Mouse (Mus musculus) adrenal gland, postnatal 14 days (tissue): ENCODE measurements around the gene Gm2000. TPM values are rescaled to one million over a fixed set of nuclear protein-coding genes. Genes with fewer than 3 reads are reported as not detected.
"Not testable (repeated sequence)": the region's sequence is repeated elsewhere in the genome, so short reads cannot be mapped to it uniquely, and the experiment has no call there.

Source experiments
- DNase-seq: peaks from one replicate; pipeline ENCODE4 v3.0.0; 2021; ENCODE audit warnings: mixed read lengths
- long read RNA-seq, 2 experiments: library from polyadenylated mRNA; stranded (forward); transcript quantifications; one replicate each; pipeline ENCODE4 v2.0.0; 2021
- total RNA-seq: library from RNA; stranded (reverse); gene quantifications from 2 replicates; pipeline ENCODE4 v1.2.3, GENCODE M21; 2021

The Gm2000 gene
- total RNA-seq, result 602 and 698 TPM in 2 replicates
- long read RNA-seq, experiment 1, transcript Gm2000-201 (1 exons, 445 nt), result major isoform, 81 of 81 reads
- long read RNA-seq, experiment 1, partial matches to known transcripts, result 0 of 81 reads
- long read RNA-seq, experiment 1, other reads (novel, unspliced or antisense), result 0 of 81 reads
- long read RNA-seq, experiment 2, transcript Gm2000-201 (1 exons, 445 nt), result major isoform, 83 of 83 reads
- long read RNA-seq, experiment 2, partial matches to known transcripts, result 0 of 83 reads
- long read RNA-seq, experiment 2, other reads (novel, unspliced or antisense), result 0 of 83 reads

DNA sequence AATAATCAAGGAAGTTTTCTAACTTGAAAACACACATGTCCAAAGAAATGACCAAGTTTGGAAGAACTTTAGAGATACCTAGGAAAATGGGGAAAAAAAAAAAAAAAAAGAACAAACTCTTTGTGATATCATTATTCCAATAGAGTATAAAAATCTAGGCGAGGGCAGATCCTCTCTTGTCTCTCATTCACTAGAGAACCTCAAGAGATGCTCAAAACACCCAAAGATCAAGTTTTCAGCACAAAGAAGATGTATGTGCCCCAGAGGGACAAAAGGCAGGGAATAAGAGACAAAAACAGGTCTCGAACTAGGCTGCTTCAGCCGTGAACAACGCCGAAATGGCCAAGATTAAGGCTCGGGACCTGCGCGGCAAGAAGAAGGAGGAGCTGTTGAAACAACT, at the start of gene Gm2000:
Gene Gm2000 (plus strand): TSS at position 301 of the 400 bp plus-strand sequence.
- no peak for DNase-seq

- no peak for DNase-seq
These were observed 42.7 kb upstream of the Gm2000 start for GRCm38 (mm10) chr1:156323126-156323525.

DNA sequence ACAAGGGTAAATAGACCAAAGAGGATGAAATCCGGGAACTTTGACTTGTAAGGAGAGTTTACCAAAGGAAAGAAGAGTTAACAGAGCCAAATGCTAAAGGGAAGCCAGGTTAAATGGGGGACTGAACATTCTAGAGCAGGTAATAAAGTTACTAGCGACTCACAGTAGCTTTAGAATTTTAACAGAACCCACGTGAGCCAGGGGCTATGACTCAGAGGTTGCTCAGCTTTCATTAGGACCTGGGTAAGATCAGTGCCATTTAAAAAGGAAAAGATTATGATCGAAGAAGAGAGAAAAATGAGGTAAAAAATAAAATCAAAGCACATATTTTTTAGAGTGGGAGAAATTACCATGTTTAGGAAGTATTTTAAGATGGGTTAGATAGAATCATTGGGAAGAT, 25.0 kb upstream of the Gm2000 start:
- DNase-seq, result no peak

- DNase-seq, result no peak
These were observed 21.4 kb upstream of the Gm2000 start for GRCm38 (mm10) chr1:156344433-156344832.

GRCm38 (mm10) chr1:156345633-156346032, 20.2 kb upstream of the Gm2000 start:
- DNase-seq, result no peak

DNA sequence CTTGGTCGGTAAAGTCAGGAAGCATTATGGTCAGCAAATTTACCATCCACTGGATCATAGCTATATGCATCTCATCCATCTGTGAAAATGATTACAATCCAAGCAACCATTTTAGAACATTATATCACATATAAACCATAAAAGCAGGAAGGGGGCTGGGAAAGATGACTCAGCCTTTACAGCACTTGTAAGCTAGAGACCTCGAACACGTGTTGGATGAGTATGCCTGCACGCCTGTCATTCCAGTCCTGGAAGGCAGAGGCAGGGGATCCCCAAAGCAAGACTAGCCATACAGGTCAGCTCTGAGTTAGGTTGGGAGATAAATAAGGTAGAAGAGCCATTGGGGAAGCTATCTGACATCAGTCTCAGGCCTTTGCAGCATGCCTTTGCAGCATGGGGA, 16.8 kb upstream of the Gm2000 start:
- DNase-seq, result no peak

DNA sequence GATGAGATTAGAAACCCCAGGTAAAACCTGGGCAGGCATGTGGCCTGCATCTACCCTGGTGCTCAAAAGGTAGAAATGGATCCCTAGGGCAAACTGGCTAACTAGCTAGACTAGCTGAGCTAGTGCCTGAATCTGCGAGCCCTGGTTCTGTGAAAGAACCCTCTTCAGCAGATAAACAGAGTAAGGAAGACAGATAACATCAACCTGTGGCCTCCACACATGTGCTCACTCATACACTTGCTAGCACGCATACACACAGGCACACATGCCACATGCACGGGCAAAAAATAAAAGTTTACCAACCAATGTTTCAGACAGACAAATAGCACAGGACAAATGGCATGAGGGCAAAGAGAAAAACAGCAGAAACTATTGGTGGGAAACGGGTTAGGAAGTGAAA, 15.4 kb upstream of the Gm2000 start:
- DNase-seq, result no peak

DNA sequence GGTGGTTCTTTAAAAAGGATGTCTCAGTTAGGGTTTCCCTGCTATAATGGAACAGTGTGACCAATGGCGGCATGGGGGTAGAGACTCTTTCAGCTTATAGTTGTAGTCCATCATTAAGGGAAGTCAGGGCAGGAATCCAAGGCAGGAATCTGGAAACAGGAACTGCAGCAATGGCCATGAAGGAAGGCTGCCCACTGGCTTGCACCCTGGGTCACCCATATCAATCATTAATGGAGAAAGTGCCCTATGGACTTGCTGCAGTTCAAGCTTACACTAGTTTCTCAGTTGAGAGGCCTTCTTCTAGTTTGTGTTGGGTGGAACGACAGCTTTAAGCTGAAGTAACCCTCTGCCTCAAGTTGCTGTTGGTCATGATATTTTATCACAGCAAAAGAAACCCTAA, 13.4 kb upstream of the Gm2000 start:
- no peak for DNase-seq

DNA sequence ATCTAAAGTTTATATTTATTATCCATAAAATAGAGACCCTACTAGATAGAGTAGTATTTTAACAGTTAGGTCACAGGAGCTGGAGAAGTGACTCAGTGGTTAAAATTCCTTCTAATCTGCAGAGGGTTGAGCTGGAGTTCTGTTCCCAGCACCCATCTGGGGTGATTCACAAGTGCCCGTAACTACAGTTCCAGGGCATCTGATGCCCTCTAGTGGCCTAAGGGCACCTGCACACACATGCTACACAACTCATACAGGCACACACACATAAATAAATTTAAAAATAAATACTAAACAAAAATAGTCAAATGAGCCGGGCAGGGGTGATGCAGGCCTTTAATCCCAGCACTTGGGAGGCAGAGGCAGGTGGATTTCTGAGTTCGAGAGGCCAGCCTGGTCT, 15.4 kb downstream of the Gm2000 start:
- no peak for DNase-seq

DNA sequence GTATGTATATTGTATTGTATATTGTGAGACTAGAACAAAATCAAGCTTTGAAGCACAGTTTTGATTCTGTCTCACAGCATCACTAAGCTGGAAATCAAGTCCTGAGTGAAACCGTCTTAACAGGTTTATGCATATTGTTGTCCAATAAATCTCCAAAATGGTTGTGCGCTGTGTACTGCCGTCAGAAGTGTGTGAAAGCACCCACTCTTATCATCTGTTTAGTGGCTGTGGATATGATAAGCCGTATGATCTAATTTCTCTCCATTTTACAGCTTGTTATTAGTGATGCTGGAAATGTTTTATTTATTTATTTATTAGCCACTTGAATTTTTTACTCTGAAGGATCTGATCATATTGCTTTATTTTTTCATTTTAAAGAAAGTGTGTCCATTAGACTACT, 20.4 kb downstream of the Gm2000 start:
- DNase-seq, result no peak

- no peak for DNase-seq
These were observed 21.0 kb downstream of the Gm2000 start for GRCm38 (mm10) chr1:156386880-156387279.

DNA sequence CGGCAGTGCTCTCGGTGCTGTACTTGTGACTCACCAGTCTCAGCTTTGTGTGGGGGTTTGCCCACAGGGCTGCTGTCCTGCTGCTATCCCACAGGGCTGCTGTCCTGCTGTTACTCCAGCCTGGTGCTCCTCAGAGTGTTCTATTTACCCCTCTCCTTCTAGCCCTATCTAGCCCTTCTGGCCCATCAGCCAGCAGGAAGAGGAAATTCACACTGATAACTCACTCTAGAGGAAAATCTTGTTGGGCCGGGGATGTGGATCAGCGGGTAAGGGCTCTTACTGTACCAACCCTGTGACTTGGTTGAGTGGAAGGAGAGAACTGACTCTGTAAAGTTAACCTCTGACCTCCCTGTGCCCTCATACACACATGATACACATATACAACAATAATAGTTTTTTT, 27.3 kb downstream of the Gm2000 start:
- DNase-seq, result no peak

DNA sequence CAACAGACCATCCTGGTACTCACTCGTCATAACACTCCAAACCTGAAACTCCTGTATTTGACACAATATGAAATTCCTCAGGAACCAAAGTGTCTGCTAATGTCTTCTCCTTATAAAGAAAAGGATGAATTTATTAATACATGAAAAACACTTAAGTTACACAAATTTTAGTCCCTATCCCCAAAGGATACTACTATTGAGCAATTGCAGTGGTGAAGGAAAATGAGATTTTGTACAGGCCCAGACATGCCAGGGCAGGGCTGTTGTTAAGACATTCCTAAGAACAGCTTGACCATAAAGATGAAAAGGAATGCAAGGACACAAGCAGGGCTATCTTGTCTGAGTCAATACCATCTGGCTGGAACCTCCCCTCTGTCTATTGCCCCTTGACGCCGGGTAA, 34.3 kb downstream of the Gm2000 start:
- not testable (repeated sequence) for DNase-seq

- no peak for DNase-seq
These were observed 36.7 kb downstream of the Gm2000 start for GRCm38 (mm10) chr1:156402491-156402890.

DNA sequence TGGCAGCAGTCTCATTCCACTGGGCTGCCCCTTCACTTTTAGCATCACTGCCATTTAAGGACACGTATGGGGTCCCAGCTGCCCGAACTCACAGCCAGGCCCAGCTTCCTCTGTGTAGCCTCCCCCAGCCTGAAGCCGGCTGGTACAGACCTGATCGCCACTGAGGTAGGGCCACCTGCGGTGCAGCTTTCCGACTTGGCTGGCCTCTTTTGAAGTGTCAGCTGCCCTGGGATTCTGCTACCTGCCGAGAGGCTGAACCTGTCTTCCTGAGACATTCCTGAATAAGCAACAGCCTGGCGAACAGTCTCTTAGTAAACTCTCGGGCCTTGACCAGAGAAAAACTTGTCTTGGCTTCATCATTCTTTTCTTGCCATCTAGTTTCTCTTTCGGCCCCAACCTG, 37.4 kb downstream of the Gm2000 start:
- no peak for DNase-seq

DNA sequence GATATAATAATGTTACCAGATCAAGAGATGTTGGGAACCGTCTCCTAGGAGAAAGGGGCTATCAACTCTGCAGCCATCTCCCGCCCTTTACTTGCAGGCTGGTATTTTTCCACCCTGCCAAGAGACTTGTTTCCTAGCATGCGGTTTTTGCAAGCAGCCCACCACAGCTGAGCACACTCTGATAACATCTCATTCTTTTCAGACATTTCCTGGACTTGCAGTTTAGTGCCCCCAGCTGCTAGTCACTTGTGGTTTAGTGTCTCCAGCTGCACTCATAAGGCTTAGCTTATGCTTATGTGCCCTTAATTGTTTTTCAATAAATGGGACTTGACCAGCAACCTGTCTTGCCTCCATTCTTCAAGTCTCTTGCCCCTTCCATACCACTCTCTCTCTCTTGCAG, 42.2 kb downstream of the Gm2000 start:
- no peak for DNase-seq

GRCm38 (mm10) chr1:156408521-156408920, 42.7 kb downstream of the Gm2000 start:
- DNase-seq, result no peak

Other genes starting within 250 kb of the Gm2000 start
- 11.0 and 12.2 TPM in 2 replicates for gene Fam163a, start 161.0 kb upstream of the Gm2000 start, total RNA-seq
- 0.11 TPM in 1 of 2 replicates, not detected in the other for gene Tdrd5, start 62.4 kb upstream of the Gm2000 start, total RNA-seq
- 0.23 TPM in 1 of 2 replicates, not detected in the other for gene Nphs2, start 55.3 kb upstream of the Gm2000 start, total RNA-seq
- gene Axdnd1, start 55.1 kb downstream of the Gm2000 start, total RNA-seq, result 2.7 and 3.3 TPM in 2 replicates
- gene Soat1, start 108.3 kb downstream of the Gm2000 start, total RNA-seq, result 623 and 656 TPM in 2 replicates
- gene Gm10031, start 158.0 kb downstream of the Gm2000 start, total RNA-seq, result 41.3 and 41.6 TPM in 2 replicates
- 19.9 and 20.9 TPM in 2 replicates for gene Abl2, start 192.7 kb downstream of the Gm2000 start, total RNA-seq